Mouse (Mus musculus): ENCODE data around the gene Tiam1.

Gene Tiam1

GRCm38 (mm10) chr16:89854731-89855130 is 288.8 kb downstream of the Tiam1 start:
- in situ Hi-C loops (cut with MboI, MseI), result no loop called here

- in situ Hi-C loops (cut with MboI, MseI), result no loop called here
These were observed 292.2 kb downstream of the Tiam1 start for GRCm38 (mm10) chr16:89851333-89851732.

- in situ Hi-C loops (cut with MboI, MseI), result loop anchor here (5.0 to 25.0 kb wide), 2 partner anchors 48 to 863 kb away; no protein-coding TSS in a partner anchor
These were observed 294.6 kb downstream of the Tiam1 start for GRCm38 (mm10) chr16:89848651-89849597.

- in situ Hi-C loops (cut with MboI, MseI), result loop anchor here (5.0 to 25.0 kb wide), 2 partner anchors 49 to 864 kb away; no protein-coding TSS in a partner anchor
These were observed 295.4 kb downstream of the Tiam1 start for GRCm38 (mm10) chr16:89848179-89848578.

GRCm38 (mm10) chr16:89845461-89845860 is 298.1 kb downstream of the Tiam1 start:
- in situ Hi-C loops (cut with MboI, MseI), result loop anchor here (5.0 to 25.0 kb wide), 2 partner anchors 52 to 867 kb away; no protein-coding TSS in a partner anchor

GRCm38 (mm10) chr16:89844580-89844979 is 299.0 kb downstream of the Tiam1 start:
- in situ Hi-C loops (cut with MboI, MseI), result loop anchor here (25.0 kb wide), 1 partner anchor 868 kb away; no protein-coding TSS in a partner anchor

- in situ Hi-C loops (cut with MboI, MseI), result loop anchor here (25.0 kb wide), 1 partner anchor 870 kb away; no protein-coding TSS in a partner anchor
These were observed 301.7 kb downstream of the Tiam1 start for GRCm38 (mm10) chr16:89841894-89842293.

GRCm38 (mm10) chr16:89840361-89840760 is 303.2 kb downstream of the Tiam1 start:
- in situ Hi-C loops (cut with MboI, MseI), result loop anchor here (25.0 kb wide), 1 partner anchor 872 kb away; no protein-coding TSS in a partner anchor

- in situ Hi-C loops (cut with MboI, MseI), result loop anchor here (5.0 to 25.0 kb wide), 2 partner anchors 342 to 872 kb away; no protein-coding TSS in a partner anchor
These were observed 303.7 kb downstream of the Tiam1 start for GRCm38 (mm10) chr16:89839829-89840228.

- in situ Hi-C loops (cut with MboI, MseI), result loop anchor here (5.0 to 25.0 kb wide), 2 partner anchors 345 to 875 kb away; no protein-coding TSS in a partner anchor
These were observed 306.5 kb downstream of the Tiam1 start for GRCm38 (mm10) chr16:89837096-89837495.

GRCm38 (mm10) chr16:89835551-89835950 is 308.0 kb downstream of the Tiam1 start:
- in situ Hi-C loops (cut with MboI, MseI), result loop anchor here (5.0 to 25.0 kb wide), 2 partner anchors 347 to 877 kb away; no protein-coding TSS in a partner anchor

GRCm38 (mm10) chr16:89833011-89833410 is 310.6 kb downstream of the Tiam1 start:
- in situ Hi-C loops (cut with MboI, MseI), result loop anchor here (5.0 to 25.0 kb wide), 2 partner anchors 61 to 879 kb away; no protein-coding TSS in a partner anchor

GRCm38 (mm10) chr16:89831172-89831571 is 312.4 kb downstream of the Tiam1 start:
- in situ Hi-C loops (cut with MboI, MseI), result loop anchor here (5.0 to 25.0 kb wide), 2 partner anchors 59 to 881 kb away; no protein-coding TSS in a partner anchor

- in situ Hi-C loops (cut with MboI, MseI), result loop anchor here (5.0 to 25.0 kb wide), 2 partner anchors 58 to 882 kb away; no protein-coding TSS in a partner anchor
These were observed 313.3 kb downstream of the Tiam1 start for GRCm38 (mm10) chr16:89830221-89830648.

GRCm38 (mm10) chr16:89827496-89828125 is 316.0 kb downstream of the Tiam1 start:
- in situ Hi-C loops (cut with MboI, MseI), result loop anchor here (25.0 kb wide), 1 partner anchor 885 kb away; no protein-coding TSS in a partner anchor

- in situ Hi-C loops (cut with MboI, MseI), result loop anchor here (25.0 kb wide), 1 partner anchor 886 kb away; no protein-coding TSS in a partner anchor
These were observed 317.7 kb downstream of the Tiam1 start for GRCm38 (mm10) chr16:89825875-89826274.

- in situ Hi-C loops (cut with MboI, MseI), result no loop called here
These were observed 320.7 kb downstream of the Tiam1 start for GRCm38 (mm10) chr16:89822882-89823281.

GRCm38 (mm10) chr16:89818661-89819060 is 324.9 kb downstream of the Tiam1 start:
- in situ Hi-C loops (cut with MboI, MseI), result no loop called here

GRCm38 (mm10) chr16:89817861-89818630 is 325.5 kb downstream of the Tiam1 start:
- in situ Hi-C loops (cut with MboI, MseI), result no loop called here

GRCm38 (mm10) chr16:89817301-89817700 is 326.3 kb downstream of the Tiam1 start:
- in situ Hi-C loops (cut with MboI, MseI), result no loop called here
